ENCODE assay signal across 22 mouse cellular contexts in the genomic region with DNA sequence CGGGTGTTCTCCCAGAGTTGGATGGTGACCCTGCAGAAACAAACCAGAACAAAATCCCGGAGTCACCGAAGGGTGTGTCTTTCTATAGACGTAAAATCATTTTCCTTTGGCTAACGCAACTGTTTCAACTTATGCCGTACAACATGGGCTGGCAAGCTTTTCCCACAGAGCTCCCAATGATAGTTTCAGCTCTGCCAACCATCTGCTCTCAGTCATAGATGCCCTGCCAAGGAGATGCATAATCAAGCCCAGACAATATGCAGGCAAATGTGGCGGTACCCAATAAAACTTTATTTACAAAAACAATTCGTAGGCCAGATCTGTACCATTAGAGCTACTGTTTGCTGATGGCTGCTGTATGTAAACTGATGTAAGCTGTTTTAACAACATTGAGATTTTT. TPM values are rescaled to one million over a fixed set of nuclear protein-coding genes. Genes with fewer than 3 reads are reported as not detected.
DNase-seq lines count a peak whose midpoint lies in the region; ATAC-seq and TF ChIP-seq lines count a peak whose summit lies in the region.
"Had no signal": no experiment of that assay in that cellular context is flagged by ENCODE, and none has a peak within 500 bp of the region (broad histone marks: within the 10 kb centered on the region; RNA-seq: fewer than 3 reads in every experiment).

No protein-coding gene starts in this region.

- H3K9me3 ChIP-seq in forebrain, embryonic 14.5 days (replicated peaks; ENCODE audit: control insufficient read depth, low read length) = no peaks in the 10 kb centered on the region
- no peaks in the 10 kb centered on the region for H3K9me3 ChIP-seq in forebrain, embryonic 12.5 days
- H3K9me3 ChIP-seq: heart, embryonic 13.5 days; hindbrain, embryonic 15.5 days; liver, embryonic 15.5 days; midbrain, embryonic 12.5 days had no signal

- no peaks in the 10 kb centered on the region for H3K27me3 ChIP-seq in forebrain, embryonic 14.5 days (replicated peaks; ENCODE audit: control insufficient read depth, insufficient read depth, low read length)
- H3K27me3 ChIP-seq in forebrain, embryonic 12.5 days = 0 out of 2 replicates have a peak, but pooled peaks cover 8% of the 10 kb centered on the region
- H3K27me3 ChIP-seq: heart, embryonic 13.5 days; hindbrain, embryonic 15.5 days; liver, embryonic 15.5 days; midbrain, embryonic 12.5 days had no signal

- H3K9ac ChIP-seq in forebrain, embryonic 14.5 days (ENCODE audit: low read length) = no peak overlapping the region
- no peak overlapping the region for H3K9ac ChIP-seq in forebrain, embryonic 12.5 days
- H3K9ac ChIP-seq: heart, embryonic 13.5 days; hindbrain, embryonic 15.5 days; liver, embryonic 15.5 days; midbrain, embryonic 12.5 days had no signal

- no peak overlapping the region for H3K4me2 ChIP-seq in forebrain, embryonic 14.5 days (ENCODE audit: low read length)
- no peak overlapping the region for H3K4me2 ChIP-seq in forebrain, embryonic 12.5 days
- H3K4me2 ChIP-seq: heart, embryonic 13.5 days; hindbrain, embryonic 15.5 days; liver, embryonic 15.5 days; midbrain, embryonic 12.5 days had no signal

- H3K36me3 ChIP-seq in forebrain, embryonic 14.5 days (ENCODE audit: control insufficient read depth, insufficient read depth, low read length) = no peaks in the 10 kb centered on the region
- no peaks in the 10 kb centered on the region for H3K36me3 ChIP-seq in forebrain, embryonic 12.5 days (replicated peaks)
- H3K36me3 ChIP-seq: midbrain, embryonic 12.5 days had no signal

- 80% methylated on average over 8 of the region's 8 CpGs for WGBS in forebrain, embryonic 14.5 days
- 94% methylated on average over 8 of the region's 8 CpGs for WGBS in forebrain, embryonic 12.5 days

- no peak overlapping the region for H3K4me3 ChIP-seq in forebrain, embryonic 14.5 days (ENCODE audit: low read depth, low read length)
- no peak overlapping the region for H3K4me3 ChIP-seq in forebrain, embryonic 12.5 days (replicated peaks)
- no peak overlapping the region for H3K4me3 ChIP-seq in gastrocnemius, adult 2 months
- H3K4me3 ChIP-seq: heart, embryonic 13.5 days; hindbrain, embryonic 15.5 days; liver, embryonic 15.5 days; midbrain, embryonic 12.5 days had no signal

- peak; percentile 86 for ATAC-seq in forebrain, embryonic 14.5 days
- no peak for ATAC-seq in forebrain, embryonic 12.5 days (ENCODE audit: low FRiP score)
- ATAC-seq: intestine, embryonic 16.5 days; lung, postnatal 0 days had no signal

- no peak overlapping the region for H3K27ac ChIP-seq in forebrain, embryonic 14.5 days (ENCODE audit: low read depth, low read length)
- H3K27ac ChIP-seq in forebrain, embryonic 12.5 days = no peak overlapping the region
- H3K27ac ChIP-seq in gastrocnemius, adult 2 months = no peak overlapping the region
- H3K27ac ChIP-seq: heart, embryonic 13.5 days; hindbrain, embryonic 15.5 days; liver, embryonic 15.5 days; midbrain, embryonic 12.5 days had no signal

- intact Hi-C loops in gastrocnemius, adult 2 months (cut with DNase I) = no loop called here

- TF ChIP-seq CTCF in gastrocnemius, adult 2 months (IDR thresholded peaks at IDR 0.05) = no peak

- no peaks in the 10 kb centered on the region for H3K4me1 ChIP-seq in forebrain, embryonic 14.5 days (ENCODE audit: control insufficient read depth, insufficient read depth, low read length)
- H3K4me1 ChIP-seq in forebrain, embryonic 12.5 days = no peaks in the 10 kb centered on the region
- H3K4me1 ChIP-seq: heart, embryonic 13.5 days; hindbrain, embryonic 15.5 days; midbrain, embryonic 12.5 days had no signal

- DNase-seq in forebrain, embryonic 14.5 days (ENCODE audit: low spot score) = peak; percentile 86
- peak; percentile 68 to 72 for DNase-seq in right cerebral cortex, postnatal 10 days (ENCODE audit: low spot score in 2 of 2)
- DNase-seq in right cerebral cortex, postnatal 36 days (ENCODE audit: low spot score in 2 of 2) = no peak
- DNase-seq in layer of hippocampus, adult 8-10 months (ENCODE audit: low spot score in 2 of 2) = peak; percentile 48 to 50
- no peak for DNase-seq in gastrocnemius, adult 2 months
- no peak for DNase-seq in cerebellum, adult 9-11 months
- DNase-seq: adrenal gland, postnatal 36 days; B cell, adult 2 months; cerebellum, postnatal 25 days; embryo, embryonic 11 days; gastrocnemius, postnatal 14 days; heart, adult 18-20 months; right cerebral cortex, postnatal 14 days; thymus, adult 2 months had no signal

RNA-seq across cellular contexts. Expression of a gene that starts 36.8 kb away (rescaled TPM):
- polyA plus RNA-seq in forebrain, embryonic 14.5 days (2014; fragmentation: Nextera tagmentation; extraction: Ambion mirVana) = 4.6 and 5.4 TPM in 2 replicates
- polyA plus RNA-seq in forebrain, embryonic 12.5 days (2016; fragmentation: Nextera tagmentation; extraction: Ambion mirVana) = 8.0 and 8.1 TPM in 2 replicates
- 10 to 100 TPM; 21.6 to 24.8 (median 23.2) TPM for total RNA-seq in layer of hippocampus, adult 8-10 months (2022)
- total RNA-seq in gastrocnemius, adult 2 months (2021) = 1 to 10 TPM; 4.2 to 5.4 TPM

RNA-seq across cellular contexts. Expression of a gene that starts 52.0 kb away (rescaled TPM):
- polyA plus RNA-seq in forebrain, embryonic 14.5 days (2014; fragmentation: Nextera tagmentation; extraction: Ambion mirVana) = 0.83 and 1.1 TPM in 2 replicates
- polyA plus RNA-seq in forebrain, embryonic 12.5 days (2016; fragmentation: Nextera tagmentation; extraction: Ambion mirVana) = 0.65 and 0.70 TPM in 2 replicates
- total RNA-seq in layer of hippocampus, adult 8-10 months (2022) = under 1 TPM in 2 of 4 experiments, not detected in 2; 0.31 to 0.43 TPM
- total RNA-seq in gastrocnemius, adult 2 months (2021) = under 1 TPM; 0.20 to 0.31 TPM
- total RNA-seq: heart, adult 18-20 months; heart, postnatal 25 days had no signal
- polyA plus RNA-seq: heart, embryonic 13.5 days; liver, embryonic 15.5 days had no signal

Comparison
In these comparisons a context has a peak if more than half of its experiments do, and no peak if none do; other contexts are left out.
1. DNase-seq: peak in forebrain, embryonic 14.5 days (single experiment), right cerebral cortex, postnatal 10 days (2 of 2) and layer of hippocampus, adult 8-10 months (2 of 2); none in right cerebral cortex, postnatal 36 days (0 of 2), gastrocnemius, adult 2 months (single experiment) and cerebellum, adult 9-11 months (single experiment).